Mouse (Mus musculus) spleen, adult 2 months (tissue): ENCODE measurements around the gene Klhl26. TPM values are rescaled to one million over a fixed set of nuclear protein-coding genes. Genes with fewer than 3 reads are reported as not detected.

Experiments
- DNase-seq, 2 experiments: peaks; one replicate each; pipeline versions ENCODE4 v3.0.0 to v3.0.0-alpha.2; 2012 to 2021; ENCODE audit warnings: low spot score in 2 of 2, low read depth in 1 of 2
- H3K27ac ChIP-seq: fragments of 200-500 bp; 2 replicates; pipeline ENCODE4 v1.5.1; 2012; ENCODE audit warnings: low read length, inconsistent platforms; ENCODE audit not compliant: insufficient read depth
- H3K27me3 ChIP-seq: fragments of 200-500 bp; 2 replicates; pipeline ENCODE4 v1.6.1; 2012; ENCODE audit warnings: mild to moderate bottlenecking, moderate library complexity, low read length, inconsistent platforms; ENCODE audit not compliant: control insufficient read depth, insufficient read depth
- H3K36me3 ChIP-seq: fragments of 200-500 bp; 2 replicates; pipeline ENCODE4 v1.6.1; 2012; ENCODE audit warnings: mild to moderate bottlenecking, low read length, inconsistent platforms; ENCODE audit not compliant: control insufficient read depth, insufficient read depth
- H3K4me1 ChIP-seq: fragments of 200-500 bp; 2 replicates; pipeline ENCODE4 v1.6.1; 2011; ENCODE audit warnings: inconsistent platforms; ENCODE audit not compliant: control insufficient read depth, insufficient read depth, insufficient read length
- H3K4me3 ChIP-seq: fragments of 200-500 bp; 2 replicates; pipeline ENCODE4 v1.5.1; 2011; ENCODE audit warnings: mild to moderate bottlenecking, inconsistent platforms; ENCODE audit not compliant: insufficient read depth, insufficient read length; ENCODE audit errors: extremely low read depth
- CTCF ChIP-seq: fragments of 200-500 bp; IDR thresholded peaks from 2 replicates; pipeline ENCODE4 v1.5.1; 2011; ENCODE audit warnings: mild to moderate bottlenecking, inconsistent platforms; ENCODE audit not compliant: insufficient read depth, insufficient read length, insufficient replicate concordance; ENCODE audit errors: extremely low read depth
- POLR2A ChIP-seq: fragments of 200-500 bp; IDR thresholded peaks from 2 replicates; pipeline ENCODE4 v1.6.1; 2011; ENCODE audit warnings: low read depth, low read length, inconsistent platforms
- WGBS: fragments of 180-500 bp; shearing (Covaris S2); methylation state at CpG from one replicate; pipeline ENCODE4 v1.1.7; 2018; 5-methylcytosine and 5-hydroxymethylcytosine counted together
- polyA plus RNA-seq: library from polyadenylated mRNA; depleted of rRNA; stranded (reverse); fragments of >200 nt; gene quantifications from 2 replicates; pipeline ENCODE4 v1.2.3, GENCODE M21; 2012

Gene Klhl26
- polyA plus RNA-seq, 1 experiment: 21.8 TPM

- Histone ChIP-seq H3K27me3 (no peaks in the 10 kb centered on the region; the same call in 1 of the 2 replicates), H3K4me1 (peaks cover 8% of the 10 kb centered on the region; the same call in 1 of the 2 replicates), H3K36me3 (no peaks in the 10 kb centered on the region), H3K27ac (peak within 1 kb of the TSS; percentile 79), H3K4me3 (peak within 1 kb of the TSS; percentile 85)
- peak; percentile 94 to 98 for DNase-seq
- TF ChIP-seq CTCF (no peak), POLR2A (peak; percentile 24; the same call in 1 of the 2 replicates)
- 1% methylated on average over 65 of the region's 70 CpGs for WGBS
These were observed 37.5 kb downstream of the Klhl26 start, which contains the start of gene Crtc1 for GRCm38 (mm10) chr8:70439055-70439847. Gene Crtc1 (minus strand): TSS chr8:70439579.

- H3K36me3 ChIP-seq: no peaks in the 10 kb centered on the region
- H3K4me3 ChIP-seq: no peak overlapping the region
- peaks cover 8% of the 10 kb centered on the region; the same call in 1 of the 2 replicates for H3K4me1 ChIP-seq
- no peak for TF ChIP-seq CTCF
- no peak for DNase-seq
- H3K27ac ChIP-seq: no peak overlapping the region
- WGBS: 95% methylated on average over 2 of the region's 2 CpGs
- H3K27me3 ChIP-seq: no peaks in the 10 kb centered on the region; the same call in 1 of the 2 replicates
These were observed 38.3 kb downstream of the Klhl26 start for GRCm38 (mm10) chr8:70438423-70438822.

DNA sequence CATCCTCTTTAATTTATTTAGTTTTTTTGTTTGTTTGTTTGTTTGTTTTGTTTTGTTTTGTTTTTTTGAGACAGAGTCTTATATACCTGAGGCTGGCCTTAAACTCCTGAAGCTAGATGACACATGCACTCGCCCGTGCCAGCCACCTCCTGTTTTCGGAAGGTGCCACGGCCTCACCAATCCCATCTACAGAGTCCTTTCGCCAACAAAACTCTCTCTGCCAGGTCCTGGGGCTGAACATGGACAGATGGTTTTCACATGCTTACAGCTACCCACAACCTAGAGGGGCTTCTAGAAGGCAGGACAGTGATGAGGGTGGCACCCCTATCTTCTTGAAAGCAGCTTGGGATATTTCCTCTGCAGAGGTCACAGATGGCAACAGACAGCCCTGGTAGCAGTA, 41.6 kb downstream of the Klhl26 start:
- H3K27me3 ChIP-seq: no peaks in the 10 kb centered on the region; the same call in 1 of the 2 replicates
- 95% methylated on average over 5 of the region's 5 CpGs for WGBS
- DNase-seq: no peak
- no peaks in the 10 kb centered on the region for H3K36me3 ChIP-seq
- H3K4me3 ChIP-seq: no peak overlapping the region
- H3K27ac ChIP-seq: no peak overlapping the region
- peaks cover 8% of the 10 kb centered on the region; the same call in 1 of the 2 replicates for H3K4me1 ChIP-seq
- TF ChIP-seq CTCF (no peak), POLR2A (no peak)

DNA sequence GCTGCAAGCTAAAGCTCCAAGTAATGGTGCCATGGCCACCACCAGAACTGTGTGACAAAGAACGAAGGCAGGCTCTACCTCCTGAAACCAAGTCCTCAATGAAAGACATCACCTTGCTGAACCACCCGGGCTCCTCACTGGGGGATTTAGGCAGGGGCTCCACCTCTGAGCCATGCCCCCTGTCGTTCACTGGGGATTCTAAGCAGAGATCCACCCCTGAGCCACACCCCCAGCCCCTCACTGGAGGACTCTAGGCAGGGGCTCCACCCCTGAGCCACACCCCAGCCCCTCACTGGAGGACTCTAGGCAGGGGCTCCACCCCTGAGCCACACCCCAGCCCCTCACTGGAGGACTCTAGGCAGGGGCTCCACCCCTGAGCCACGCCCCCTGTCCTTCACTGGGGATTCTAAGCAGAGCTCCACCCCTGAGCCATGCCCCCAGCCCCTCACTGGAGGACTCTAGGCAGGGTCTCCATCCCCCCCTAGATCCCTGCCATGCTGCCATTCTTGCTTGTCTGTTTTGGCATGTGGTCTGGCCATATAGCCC, 43.7 kb downstream of the Klhl26 start:
- H3K36me3 ChIP-seq: no peaks in the 10 kb centered on the region
- 84% methylated on average over 4 of the region's 4 CpGs for WGBS
- H3K4me1 ChIP-seq: no peaks in the 10 kb centered on the region

GRCm38 (mm10) chr8:70431213-70431612, 45.6 kb downstream of the Klhl26 start:
- WGBS: 87% methylated on average over 4 of the region's 4 CpGs

More for the DNA sequence above, 43.7 kb downstream of the Klhl26 start:
- DNase-seq: no peak
- TF ChIP-seq CTCF (no peak), POLR2A (no peak)
- H3K4me3 ChIP-seq: no peak overlapping the region
- no peaks in the 10 kb centered on the region; the same call in 1 of the 2 replicates for H3K27me3 ChIP-seq
- no peak overlapping the region for H3K27ac ChIP-seq

DNA sequence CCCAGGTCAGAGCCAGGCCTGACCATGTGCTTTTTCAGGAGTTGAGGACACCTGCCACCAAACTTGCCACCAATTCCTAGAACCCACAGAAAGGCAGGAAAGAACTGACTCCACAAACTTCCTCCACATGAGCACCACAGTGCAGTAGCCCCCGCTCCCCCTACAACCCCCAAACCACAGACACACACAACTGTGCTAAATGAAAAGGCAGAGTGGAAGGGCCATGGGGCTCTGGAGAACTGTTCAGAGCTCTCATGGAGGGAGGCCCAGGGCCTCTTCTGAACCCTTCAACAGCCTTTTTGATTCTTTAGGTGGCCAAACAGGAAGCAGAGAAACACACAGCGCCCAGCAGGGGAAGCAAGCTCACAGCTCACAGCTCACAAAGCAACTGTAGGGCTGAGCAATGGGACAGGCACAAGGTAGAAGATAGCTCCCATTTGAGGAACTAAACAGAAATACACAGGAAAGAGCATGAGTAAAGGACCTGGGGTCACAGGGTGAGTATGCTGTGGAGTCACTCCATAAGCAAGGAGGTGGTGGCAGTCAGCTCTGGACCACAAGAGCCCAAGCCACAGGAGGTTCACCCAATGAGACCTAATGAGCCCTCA, 50.4 kb downstream of the Klhl26 start:
- peak; percentile 9 to 10 for DNase-seq
- Histone ChIP-seq H3K27me3 (no peaks in the 10 kb centered on the region), H3K36me3 (no peaks in the 10 kb centered on the region), H3K4me1 (peaks cover 10% of the 10 kb centered on the region; the same call in 1 of the 2 replicates), H3K27ac (peak overlapping the region; percentile 38; the same call in 1 of the 2 replicates), H3K4me3 (no peak overlapping the region)
- WGBS: 14% methylated on average over 2 of the region's 2 CpGs
- TF ChIP-seq POLR2A: no peak

More at GRCm38 (mm10) chr8:70431213-70431612, 45.6 kb downstream of the Klhl26 start:
- TF ChIP-seq CTCF: no peak
- no peak for TF ChIP-seq POLR2A
- Histone ChIP-seq H3K4me1 (peaks cover 7% of the 10 kb centered on the region; the same call in 1 of the 2 replicates), H3K36me3 (no peaks in the 10 kb centered on the region), H3K27ac (no peak overlapping the region), H3K27me3 (no peaks in the 10 kb centered on the region), H3K4me3 (no peak overlapping the region)
- no peak for DNase-seq
